Mouse (Mus musculus) forebrain, embryonic 14.5 days (tissue): Measurements from ENCODE around the gene Prss57. TPM values are rescaled to one million over a fixed set of nuclear protein-coding genes. Genes with fewer than 3 reads are reported as not detected.

Experiments used
- ATAC-seq: fragments of 200-750 bp; cut with Nextera tagmentation; 2 replicates; pipeline ENCODE4 v1.8.0; 2017; ENCODE audit warnings: mild to moderate bottlenecking, moderate library complexity
- DNase-seq: peaks from one replicate; pipeline ENCODE4 v3.0.0-alpha.2; 2015; ENCODE audit warnings: low spot score
- H3K27ac ChIP-seq: fragments of 300-500 bp; sonication (generic); 2 replicates; pipeline ENCODE4 v1.5.1; 2014; ENCODE audit warnings: low read depth, mild to moderate bottlenecking, control low read depth, low read length, moderate library complexity
- H3K27me3 ChIP-seq: fragments of 300-500 bp; sonication (generic); replicated peaks from 2 replicates; pipeline ENCODE4 v1.6.1; 2014; ENCODE audit warnings: low read length, control low read depth, mixed read lengths; ENCODE audit not compliant: control insufficient read depth, insufficient read depth
- H3K36me3 ChIP-seq: fragments of 300-500 bp; sonication (generic); 2 replicates; pipeline ENCODE4 v1.6.1; 2014; ENCODE audit warnings: low read length, control low read depth; ENCODE audit not compliant: control insufficient read depth, insufficient read depth
- H3K4me1 ChIP-seq: fragments of 300-500 bp; sonication (generic); 2 replicates; pipeline ENCODE4 v1.6.1; 2014; ENCODE audit warnings: antibody characterized with exemption, low read length, control low read depth; ENCODE audit not compliant: control insufficient read depth, insufficient read depth
- H3K4me2 ChIP-seq: fragments of 300-500 bp; sonication (generic); 2 replicates; pipeline ENCODE4 v1.6.1; 2014; ENCODE audit warnings: mild to moderate bottlenecking, control low read depth, low read length
- H3K4me3 ChIP-seq: fragments of 300-500 bp; sonication (generic); 2 replicates; pipeline ENCODE4 v1.5.1; 2014; ENCODE audit warnings: low read depth, low read length, control low read depth
- H3K9ac ChIP-seq: fragments of 300-500 bp; sonication (generic); 2 replicates; pipeline ENCODE4 v1.6.1; 2014; ENCODE audit warnings: mild to moderate bottlenecking, low read length, control low read depth, moderate library complexity
- H3K9me3 ChIP-seq: fragments of 300-500 bp; sonication (generic); replicated peaks from 2 replicates; pipeline ENCODE4 v1.6.1; 2016; ENCODE audit warnings: low read length, control low read depth, mixed read lengths; ENCODE audit not compliant: control insufficient read depth
- WGBS: fragments of 180-500 bp; shearing (Covaris S2); extraction: QIAGEN DNeasy Blood & Tissue Kit; methylation state at CpG from one replicate; pipeline ENCODE4 v1.1.7; 2014; 5-methylcytosine and 5-hydroxymethylcytosine counted together
- polyA plus RNA-seq: library from polyadenylated mRNA; unstranded; fragments of >200 nt; fragmentation: Nextera tagmentation; extraction: Ambion mirVana; gene quantifications from 2 replicates; pipeline ENCODE4 v1.2.1, GENCODE M21; 2014

Gene Prss57
- polyA plus RNA-seq, 1 experiment from 2014 or later: 0.37 TPM

GRCm38 (mm10) chr10:79780664-79781015 is 10.1 kb downstream of the Prss57 start:
- no peaks in the 10 kb centered on the region for H3K36me3 ChIP-seq
- 2% methylated on average over 13 of the region's 13 CpGs for WGBS
- H3K4me2 ChIP-seq: peak overlapping the region; percentile 61
- H3K9me3 ChIP-seq: no peaks in the 10 kb centered on the region
- H3K9ac ChIP-seq: no peak overlapping the region
- H3K27ac ChIP-seq: no peak overlapping the region
- peaks cover 9% of the 10 kb centered on the region for H3K4me1 ChIP-seq
- DNase-seq (peak; percentile 62), ATAC-seq (no peak)
- H3K27me3 ChIP-seq: peaks cover 37% of the 10 kb centered on the region
- H3K4me3 ChIP-seq: peak overlapping the region; percentile 21

- WGBS: 2% methylated on average over 55 of the region's 55 CpGs
- H3K4me2 ChIP-seq: peak overlapping the region; percentile 61
- peaks cover 9% of the 10 kb centered on the region for H3K4me1 ChIP-seq
- H3K9me3 ChIP-seq: no peaks in the 10 kb centered on the region
- no peak overlapping the region for H3K27ac ChIP-seq
- H3K36me3 ChIP-seq: no peaks in the 10 kb centered on the region
- H3K27me3 ChIP-seq: peaks cover 37% of the 10 kb centered on the region
- ATAC-seq (peak; percentile 93), DNase-seq (peak; percentile 92)
- H3K9ac ChIP-seq: no peak overlapping the region
- H3K4me3 ChIP-seq: peak overlapping the region; percentile 21
Observed at GRCm38 (mm10) chr10:79779784-79780663, 10.7 kb downstream of the Prss57 start.

GRCm38 (mm10) chr10:79779193-79779592 is 11.6 kb downstream of the Prss57 start:
- Histone ChIP-seq H3K4me3 (no peak overlapping the region), H3K4me1 (peaks cover 9% of the 10 kb centered on the region), H3K27me3 (peaks cover 37% of the 10 kb centered on the region), H3K9ac (no peak overlapping the region), H3K9me3 (no peaks in the 10 kb centered on the region), H3K36me3 (no peaks in the 10 kb centered on the region), H3K4me2 (no peak overlapping the region), H3K27ac (no peak overlapping the region)
- ATAC-seq (no peak), DNase-seq (no peak)
- WGBS: 11% methylated on average over 2 of the region's 2 CpGs

- DNase-seq: peak; percentile 64
- no peak overlapping the region for H3K4me3 ChIP-seq
- H3K27ac ChIP-seq: no peak overlapping the region
- H3K4me1 ChIP-seq: peaks cover 9% of the 10 kb centered on the region
- H3K36me3 ChIP-seq: no peaks in the 10 kb centered on the region
- no peak overlapping the region for H3K4me2 ChIP-seq
- no peaks in the 10 kb centered on the region for H3K9me3 ChIP-seq
- ATAC-seq: no peak
- WGBS: 8% methylated on average over 15 of the region's 15 CpGs
- H3K9ac ChIP-seq: peak overlapping the region; percentile 8; the same call in 1 of the 2 replicates
- peaks cover 37% of the 10 kb centered on the region for H3K27me3 ChIP-seq
Observed at GRCm38 (mm10) chr10:79778006-79778405, 12.8 kb downstream of the Prss57 start.

GRCm38 (mm10) chr10:79777103-79777531 is 13.6 kb downstream of the Prss57 start, which contains the start of gene Fstl3:
Fstl3 (plus strand) TSS chr10:79777272.
- Histone ChIP-seq H3K27me3 (peaks cover 37% of the 10 kb centered on the region), H3K4me2 (peak within 1 kb of the TSS; percentile 44), H3K27ac (no peak within 1 kb of the TSS), H3K36me3 (no peaks in the 10 kb centered on the region), H3K4me1 (peaks cover 9% of the 10 kb centered on the region), H3K9me3 (no peaks in the 10 kb centered on the region), H3K9ac (peak within 1 kb of the TSS; percentile 17; the same call in 1 of the 2 replicates), H3K4me3 (0 out of 2 replicates have a peak within 1 kb of the TSS, but pooled peaks have one; percentile 1)
- 3% methylated on average over 39 of the region's 39 CpGs for WGBS
- DNase-seq: no peak
- no peak for ATAC-seq

- DNase-seq (no peak), ATAC-seq (no peak)
- no peak overlapping the region for H3K4me2 ChIP-seq
- no peaks in the 10 kb centered on the region for H3K36me3 ChIP-seq
- H3K4me3 ChIP-seq: no peak overlapping the region
- no peak overlapping the region for H3K9ac ChIP-seq
- no peak overlapping the region for H3K27ac ChIP-seq
- 68% methylated on average over 5 of the region's 5 CpGs for WGBS
- H3K27me3 ChIP-seq: peaks cover 31% of the 10 kb centered on the region
- H3K4me1 ChIP-seq: peaks cover 7% of the 10 kb centered on the region
- H3K9me3 ChIP-seq: no peaks in the 10 kb centered on the region
Observed at GRCm38 (mm10) chr10:79774486-79775279, 16.1 kb downstream of the Prss57 start.

GRCm38 (mm10) chr10:79773208-79773607 is 17.6 kb downstream of the Prss57 start:
- no peak for DNase-seq
- 91% methylated on average over 2 of the region's 2 CpGs for WGBS

GRCm38 (mm10) chr10:79772320-79772719 is 18.4 kb downstream of the Prss57 start:
- H3K36me3 ChIP-seq: no peaks in the 10 kb centered on the region
- H3K27me3 ChIP-seq: 0 out of 2 replicates have a peak, but pooled peaks cover 12% of the 10 kb centered on the region
- DNase-seq: no peak
- ATAC-seq: no peak
- H3K4me1 ChIP-seq: peaks cover 8% of the 10 kb centered on the region
- no peak overlapping the region for H3K27ac ChIP-seq
- no peak overlapping the region for H3K4me3 ChIP-seq
- no peak overlapping the region for H3K4me2 ChIP-seq
- no peaks in the 10 kb centered on the region for H3K9me3 ChIP-seq
- WGBS: 87% methylated on average over 3 of the region's 3 CpGs
- no peak overlapping the region for H3K9ac ChIP-seq

More at GRCm38 (mm10) chr10:79773208-79773607, 17.6 kb downstream of the Prss57 start:
- Histone ChIP-seq H3K36me3 (no peaks in the 10 kb centered on the region), H3K4me1 (peaks cover 7% of the 10 kb centered on the region), H3K9ac (no peak overlapping the region), H3K9me3 (no peaks in the 10 kb centered on the region), H3K27ac (no peak overlapping the region), H3K27me3 (peaks cover 20% of the 10 kb centered on the region; the same call in 1 of the 2 replicates), H3K4me2 (no peak overlapping the region), H3K4me3 (no peak overlapping the region)
- no peak for ATAC-seq
